Mouse (Mus musculus): ENCODE measurements around the gene Sergef. TPM values are rescaled to one million over a fixed set of nuclear protein-coding genes. Genes with fewer than 3 reads are reported as not detected.
"Not testable (repeated sequence)": the region's sequence is repeated elsewhere in the genome, so short reads cannot be mapped to it uniquely, and the experiment has no call there.

The Sergef gene
- total RNA-seq (2022): 10 to 100 TPM; 66.3 to 76.8 (median 71.3) TPM

DNA sequence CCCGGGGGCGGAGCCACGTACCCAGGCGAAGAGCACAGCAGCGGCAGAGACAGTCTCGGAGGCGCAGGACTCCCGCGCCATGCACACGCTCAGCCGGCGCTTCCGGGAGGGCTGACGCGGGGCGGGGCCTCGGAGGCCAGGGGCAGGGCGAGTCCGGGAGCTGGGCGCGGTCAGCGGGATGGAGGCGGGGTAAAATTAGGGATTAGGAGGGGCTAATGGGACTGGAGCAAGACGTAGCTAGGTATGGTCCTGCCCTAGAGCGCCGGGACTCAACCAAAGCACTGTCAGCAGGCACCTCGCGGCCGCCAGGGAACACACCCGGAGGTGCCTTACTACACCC is at the start of gene Sergef:
TSS of gene Sergef (minus strand) at position 116 of the 340 bp plus-strand sequence.
- peak; percentile 72 to 90 for DNase-seq (ENCODE audit: low spot score in 2 of 2)

GRCm38 (mm10) chr7:46686827-46687226 is 47.2 kb upstream of the Sergef start:
- no peak for DNase-seq (ENCODE audit: low spot score in 2 of 2)

DNA sequence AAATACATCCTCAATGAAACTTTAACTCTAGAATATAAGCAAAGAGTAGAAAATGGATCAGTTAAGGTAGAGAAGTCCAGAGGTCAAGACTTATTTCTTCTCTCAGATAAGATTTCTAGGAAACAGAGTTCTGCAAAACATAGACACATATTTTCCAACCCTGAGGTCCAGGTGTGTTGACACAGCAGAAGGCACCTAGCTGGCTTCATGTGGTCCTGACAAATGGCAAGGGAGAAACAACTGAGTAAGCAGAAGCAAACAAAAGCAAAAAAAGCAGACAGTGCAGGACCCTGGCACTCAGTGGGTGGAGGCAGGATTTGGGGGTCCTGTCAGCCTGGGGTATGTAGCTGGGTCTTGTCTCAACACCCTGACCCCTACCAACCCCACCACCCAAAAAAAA is 41.1 kb upstream of the Sergef start:
- no peak for DNase-seq (ENCODE audit: low spot score in 2 of 2)

DNA sequence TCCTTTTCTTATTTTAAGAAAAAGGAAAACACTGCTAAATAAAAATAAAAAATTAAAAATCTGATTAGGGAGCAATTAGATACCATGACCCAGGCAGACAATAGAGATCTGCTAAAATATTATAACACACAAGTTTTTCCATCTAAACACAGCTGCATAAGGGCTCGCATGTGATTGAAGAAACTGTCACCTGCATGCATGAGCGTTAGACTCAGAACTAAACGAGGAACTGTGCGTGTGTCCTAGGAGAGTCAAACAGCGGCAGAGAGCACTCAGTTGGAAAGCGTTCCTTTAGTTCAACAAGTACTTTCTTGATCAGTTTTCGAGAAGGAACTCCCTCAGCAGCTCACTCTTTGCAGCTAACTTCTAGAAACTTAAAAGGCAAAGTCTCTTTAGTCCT is 39.4 kb upstream of the Sergef start:
- DNase-seq (ENCODE audit: low spot score in 2 of 2): not testable (repeated sequence)

DNA sequence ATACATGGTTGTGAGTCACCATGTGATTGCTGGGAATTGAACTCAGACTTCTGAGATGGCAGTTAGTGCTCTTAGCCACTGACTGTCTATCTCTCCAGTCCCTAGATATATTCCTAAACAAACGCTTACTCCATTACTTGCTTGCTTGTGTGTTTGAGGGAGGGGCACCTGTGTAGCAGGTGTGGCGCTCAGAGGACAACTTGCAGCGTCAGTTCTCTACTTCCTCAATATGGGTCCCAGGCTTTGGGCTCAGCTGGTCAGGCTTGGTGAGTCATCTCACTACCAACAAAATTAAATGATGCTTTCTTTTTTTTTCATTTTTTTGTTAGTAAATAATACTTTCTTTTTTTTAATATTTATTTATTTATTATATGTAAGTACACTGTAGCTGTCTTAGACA is 38.8 kb upstream of the Sergef start:
- no peak for DNase-seq (ENCODE audit: low spot score in 2 of 2)

GRCm38 (mm10) chr7:46676808-46677360 is 37.3 kb upstream of the Sergef start:
- DNase-seq (ENCODE audit: low spot score in 2 of 2): no peak

DNA sequence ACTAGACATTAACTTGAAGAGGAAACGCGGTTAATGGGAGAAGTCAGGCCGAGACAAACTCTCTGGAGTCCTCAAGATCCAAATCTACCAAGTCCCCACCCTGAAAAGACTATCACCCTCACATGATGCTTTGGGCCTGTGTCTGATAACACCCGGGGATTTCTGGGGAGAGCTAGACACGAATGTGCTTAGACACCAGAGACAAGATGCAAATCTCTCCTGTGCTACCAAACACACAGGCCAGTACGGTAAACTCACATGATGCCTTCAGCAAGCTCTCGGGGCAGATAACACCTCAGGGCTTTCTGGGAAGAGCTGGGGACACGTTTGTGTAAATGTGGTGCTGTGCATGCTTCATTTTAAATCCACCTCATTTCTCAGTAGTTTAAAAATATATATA is 36.3 kb upstream of the Sergef start:
- no peak for DNase-seq (ENCODE audit: low spot score in 2 of 2)

DNA sequence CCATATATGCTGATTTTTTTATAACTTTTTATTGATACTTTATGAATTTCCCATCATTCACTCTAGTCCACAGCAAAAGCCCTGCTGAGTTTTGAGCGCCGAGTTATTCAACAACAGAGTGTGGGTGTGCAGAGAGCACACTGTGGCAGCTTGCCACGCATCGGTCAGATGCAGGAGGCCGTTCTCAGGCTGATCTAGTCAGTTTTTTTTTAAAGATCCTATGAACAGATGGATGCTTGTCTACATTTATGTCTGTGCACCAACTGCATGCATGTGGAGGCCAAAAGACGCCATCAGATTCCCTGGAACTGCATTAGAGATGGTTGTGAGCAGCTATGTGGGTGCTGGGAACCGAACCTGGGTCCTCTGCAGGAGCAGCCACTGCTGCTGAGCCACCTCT is 35.5 kb upstream of the Sergef start:
- DNase-seq (ENCODE audit: low spot score in 2 of 2): no peak

DNA sequence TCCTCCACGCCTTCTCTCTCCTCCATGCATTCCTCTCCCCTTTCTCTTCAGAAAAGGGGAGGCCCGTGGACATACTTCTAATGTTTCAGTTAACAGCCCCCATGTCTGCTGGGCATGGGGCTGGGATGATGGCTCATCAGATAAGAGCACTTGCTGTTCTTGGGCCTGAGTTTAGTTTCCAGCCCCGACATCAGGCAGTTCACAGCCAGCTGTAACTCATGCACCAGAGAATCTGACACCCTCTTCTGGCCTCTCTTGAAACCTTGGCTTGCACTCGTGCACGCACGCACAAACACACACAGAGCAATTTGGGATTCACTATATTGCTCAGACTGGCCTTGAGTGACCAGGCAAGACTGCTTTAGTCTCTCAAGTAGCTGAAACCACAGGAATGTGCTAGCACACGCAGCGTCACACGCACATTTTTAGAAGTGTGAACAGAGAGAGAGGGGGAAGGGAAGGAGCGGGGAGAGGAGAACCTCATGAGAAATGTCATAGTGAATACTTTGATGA is 32.6 kb upstream of the Sergef start, which contains the start of gene Tph1:
TSS of gene Tph1 (minus strand) at position 378 of the 513 bp plus-strand sequence.
- DNase-seq (ENCODE audit: low spot score in 2 of 2): no peak

GRCm38 (mm10) chr7:46667256-46667655 is 27.6 kb upstream of the Sergef start:
- DNase-seq (ENCODE audit: low spot score in 2 of 2): no peak

GRCm38 (mm10) chr7:46665236-46665635 is 25.6 kb upstream of the Sergef start:
- no peak for DNase-seq (ENCODE audit: low spot score in 2 of 2)

DNA sequence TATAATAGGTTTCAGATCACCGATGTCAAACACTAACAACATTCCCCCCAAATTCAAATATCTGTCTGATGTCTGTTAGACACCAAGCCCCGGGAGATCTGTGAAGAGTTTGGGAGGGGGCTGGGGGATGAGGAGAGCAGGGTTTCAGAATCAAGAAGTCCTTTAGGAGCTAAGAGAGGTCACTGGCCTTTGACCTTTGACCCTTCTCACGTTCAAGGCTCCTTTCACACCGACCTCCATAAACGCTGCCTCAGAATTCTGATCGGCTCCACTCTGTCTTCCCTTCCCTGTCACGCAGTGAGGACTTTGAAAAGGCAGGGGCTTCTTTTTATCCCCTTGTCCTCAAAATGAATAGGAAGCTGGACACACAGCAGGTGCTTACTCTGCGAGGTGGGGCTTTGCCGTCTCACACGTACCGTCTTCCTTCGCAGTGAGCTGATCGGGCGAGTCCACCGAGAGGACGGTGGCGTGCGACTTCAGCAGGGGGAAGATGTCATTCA is 22.0 kb upstream of the Sergef start:
- no peak for DNase-seq (ENCODE audit: low spot score in 2 of 2)

DNA sequence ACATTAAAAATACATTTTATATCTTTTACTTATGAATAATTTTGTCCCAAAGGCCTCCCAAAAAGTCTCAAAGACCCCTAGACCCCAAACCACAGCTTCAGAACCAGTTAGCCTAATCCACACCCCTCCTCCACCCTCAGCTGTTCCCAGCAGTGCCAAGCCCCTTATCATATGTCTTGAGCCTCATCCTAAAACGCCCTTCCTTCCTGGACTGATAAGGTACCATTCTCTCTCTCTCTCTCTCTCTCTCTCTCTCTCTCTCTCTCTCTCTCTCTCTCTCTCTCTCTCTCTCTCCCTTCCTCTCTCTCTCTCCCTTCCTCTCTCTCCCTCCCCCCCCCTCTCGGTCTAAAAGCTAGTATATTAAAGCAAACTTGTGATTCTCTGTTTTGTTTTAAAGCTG is 12.7 kb upstream of the Sergef start:
- DNase-seq (ENCODE audit: low spot score in 2 of 2): no peak

DNA sequence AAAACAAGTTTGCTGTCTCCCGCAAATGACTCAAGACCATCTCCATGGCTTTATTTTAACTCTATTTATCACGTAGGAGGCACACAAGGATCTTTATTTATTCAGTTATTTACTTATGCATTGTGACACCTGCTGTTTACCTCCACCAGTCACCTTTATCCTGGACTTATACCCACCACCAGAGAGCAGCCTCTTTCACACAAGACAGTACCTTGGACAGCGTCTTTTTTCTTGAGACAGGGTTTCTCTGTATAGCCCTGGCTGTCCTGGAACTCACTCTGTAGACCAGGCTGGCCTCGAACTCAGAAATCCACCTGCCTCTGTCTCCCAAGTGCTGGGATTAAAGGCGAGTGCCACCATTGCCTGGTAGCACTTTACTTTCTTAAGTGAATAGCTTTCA is 10.6 kb upstream of the Sergef start:
- DNase-seq (ENCODE audit: low spot score in 2 of 2): not testable (repeated sequence)

DNA sequence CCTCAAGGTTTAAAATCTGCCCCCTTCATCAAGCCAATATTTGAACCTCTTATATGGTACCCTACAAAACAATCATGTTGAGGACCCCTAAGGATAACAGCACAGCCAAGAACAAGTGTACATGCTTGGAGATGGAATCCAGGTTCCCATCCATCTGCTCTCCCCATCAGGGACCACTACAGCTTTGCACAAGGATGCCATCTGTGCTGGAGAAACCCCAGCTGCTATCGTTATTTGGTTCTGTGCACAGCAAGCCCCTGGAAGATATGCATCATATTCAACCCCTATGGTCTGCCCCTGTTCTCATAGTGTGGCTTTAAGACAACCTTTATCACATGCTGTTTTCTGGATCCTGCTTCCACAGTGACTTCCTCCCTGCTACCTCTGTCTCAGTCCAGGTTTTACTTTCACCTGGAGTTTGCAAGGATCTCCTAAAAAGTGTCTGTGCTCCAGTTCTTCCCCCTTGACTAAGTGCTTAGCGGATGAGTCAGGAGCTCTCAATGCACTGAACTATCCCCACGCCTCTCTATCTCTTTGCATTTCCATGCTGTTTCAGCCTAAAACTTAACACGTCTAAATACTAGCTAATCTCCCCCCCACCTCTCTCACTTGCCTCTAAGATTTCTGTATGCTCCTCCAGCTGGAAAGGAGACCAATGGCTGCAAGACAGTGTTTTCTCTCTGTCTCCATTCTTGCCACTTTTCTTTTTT is 9.0 kb upstream of the Sergef start:
- no peak for DNase-seq (ENCODE audit: low spot score in 2 of 2)

GRCm38 (mm10) chr7:46643172-46643571 is 3.6 kb upstream of the Sergef start:
- DNase-seq (ENCODE audit: low spot score in 2 of 2): no peak

- DNase-seq (ENCODE audit: low spot score in 2 of 2): no peak
These were observed 455 bp upstream of the Sergef start for GRCm38 (mm10) chr7:46640062-46640461.

DNA sequence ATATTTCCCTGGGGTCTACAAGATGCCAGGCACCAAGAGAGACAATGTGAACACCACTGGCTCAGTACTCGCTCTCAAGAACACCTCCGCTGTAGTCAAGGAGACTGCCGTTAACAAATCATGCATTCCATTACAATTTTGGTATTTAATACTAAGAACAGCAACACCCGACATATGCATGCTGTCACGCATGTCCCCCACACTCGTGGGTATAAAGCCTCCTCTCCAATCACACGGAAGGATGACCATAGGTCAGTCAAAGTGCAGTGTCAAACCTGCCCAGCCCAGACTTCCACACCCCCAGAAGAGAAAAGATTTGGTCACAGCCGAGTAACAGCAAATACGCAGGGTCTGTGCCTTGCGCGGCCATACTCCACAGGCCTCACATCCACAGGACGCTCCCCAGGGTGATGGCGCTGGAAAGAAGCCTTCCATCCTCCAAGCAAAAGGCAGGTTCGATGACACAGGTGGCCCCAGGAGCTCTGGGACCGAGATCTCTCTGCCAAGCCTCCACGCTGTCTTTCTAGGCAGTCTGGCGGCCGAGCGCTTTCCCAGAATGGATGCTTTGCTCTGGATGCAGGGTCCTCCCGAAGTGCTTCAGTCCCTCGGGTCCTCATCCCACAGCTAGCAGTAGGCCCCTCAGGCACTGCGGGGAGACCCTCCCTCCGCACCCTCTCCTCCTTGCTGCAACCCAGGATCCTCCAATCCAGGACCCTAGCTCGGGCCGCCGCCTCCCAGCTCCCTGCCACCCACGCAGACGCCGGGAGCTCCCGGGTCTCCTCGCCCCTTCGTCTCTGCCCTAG is 517 bp downstream of the Sergef start:
- peak in 1 of 2 experiments; percentile 46 for DNase-seq (ENCODE audit: low spot score in 2 of 2)

DNA sequence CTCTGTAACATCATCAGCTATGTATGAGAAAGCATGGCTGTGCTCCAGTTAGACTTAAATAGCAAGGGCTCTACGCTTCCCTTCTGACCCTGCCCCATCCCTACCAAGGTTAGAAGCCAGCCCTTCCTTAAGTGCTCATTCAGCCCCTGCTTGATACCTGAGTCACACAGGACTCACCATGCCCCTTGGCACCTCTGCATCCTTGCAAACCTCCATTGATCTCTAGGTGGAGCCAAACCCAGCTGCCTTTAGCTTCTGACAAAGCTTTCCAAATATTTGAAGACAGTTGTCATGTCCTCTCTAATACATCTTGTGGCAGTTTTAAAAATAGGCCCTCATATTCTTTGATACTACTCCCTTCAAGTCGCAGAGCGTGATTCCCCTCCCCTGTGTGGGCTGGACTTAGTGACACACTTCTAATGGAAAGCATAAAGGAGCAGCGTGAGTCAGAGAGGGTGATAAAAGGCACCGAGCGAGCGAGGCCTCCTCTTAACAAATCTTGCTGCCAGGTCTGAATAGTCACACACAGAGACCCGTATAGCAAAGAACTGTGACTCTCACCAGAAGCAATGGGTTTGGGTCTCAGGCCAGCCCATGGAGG is 11.1 kb downstream of the Sergef start:
- DNase-seq (ENCODE audit: low spot score in 2 of 2): no peak

DNA sequence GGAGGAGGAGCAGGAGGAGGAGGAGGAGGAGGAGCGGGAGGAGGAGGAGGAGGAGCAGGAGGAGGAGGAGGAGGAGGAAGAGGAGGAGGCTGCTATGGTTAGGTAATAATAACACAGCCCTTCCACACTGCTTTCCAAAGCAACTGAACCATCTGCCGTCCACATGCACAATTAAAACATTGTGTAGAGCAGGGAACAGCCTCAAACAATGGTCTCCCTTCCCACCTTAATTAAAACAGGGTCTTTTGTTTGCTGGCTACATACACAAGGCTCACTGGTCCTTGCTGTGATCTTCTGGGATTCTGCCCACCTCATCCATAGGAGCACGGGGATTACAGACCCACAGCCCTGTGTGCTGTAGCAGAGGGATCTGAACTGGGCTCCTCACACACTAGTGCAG is 15.6 kb downstream of the Sergef start:
- no peak for DNase-seq (ENCODE audit: low spot score in 2 of 2)

DNA sequence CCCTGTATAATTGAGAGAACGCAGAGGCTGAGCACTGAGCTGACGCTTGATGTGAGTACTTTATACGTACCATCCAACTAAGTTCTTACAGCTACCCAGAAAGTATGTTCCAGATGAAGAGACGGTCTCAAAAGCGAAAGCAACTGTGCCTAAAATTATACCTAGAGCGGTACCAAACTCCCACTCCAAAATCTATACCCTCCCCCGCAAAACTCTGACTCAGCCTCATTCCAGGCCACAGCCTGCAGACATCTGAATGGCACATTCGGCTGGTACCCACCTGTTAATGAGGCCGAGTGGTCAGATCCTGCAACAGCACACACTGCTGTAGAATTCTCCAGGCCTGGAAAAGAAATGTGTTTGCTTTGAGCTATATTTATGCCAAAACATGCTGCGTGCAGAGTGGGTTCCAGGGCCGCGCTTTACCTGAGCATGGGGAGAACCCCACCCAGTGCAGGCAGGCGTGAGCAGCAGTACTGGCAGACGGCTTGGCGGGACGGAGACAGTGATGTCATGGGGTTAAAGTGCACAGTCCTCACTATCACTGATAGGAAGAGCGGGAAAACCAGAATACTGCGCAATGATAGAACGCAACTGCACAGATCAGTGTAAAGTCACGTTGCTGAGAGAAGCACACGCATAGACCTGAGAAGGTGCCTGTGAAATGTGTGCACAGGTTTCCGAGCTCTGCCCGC is 21.0 kb downstream of the Sergef start:
- DNase-seq (ENCODE audit: low spot score in 2 of 2): peak in 1 of 2 experiments; percentile 78

All from left cerebral cortex, adult 8-10 months (tissue).